In the genomic region with DNA sequence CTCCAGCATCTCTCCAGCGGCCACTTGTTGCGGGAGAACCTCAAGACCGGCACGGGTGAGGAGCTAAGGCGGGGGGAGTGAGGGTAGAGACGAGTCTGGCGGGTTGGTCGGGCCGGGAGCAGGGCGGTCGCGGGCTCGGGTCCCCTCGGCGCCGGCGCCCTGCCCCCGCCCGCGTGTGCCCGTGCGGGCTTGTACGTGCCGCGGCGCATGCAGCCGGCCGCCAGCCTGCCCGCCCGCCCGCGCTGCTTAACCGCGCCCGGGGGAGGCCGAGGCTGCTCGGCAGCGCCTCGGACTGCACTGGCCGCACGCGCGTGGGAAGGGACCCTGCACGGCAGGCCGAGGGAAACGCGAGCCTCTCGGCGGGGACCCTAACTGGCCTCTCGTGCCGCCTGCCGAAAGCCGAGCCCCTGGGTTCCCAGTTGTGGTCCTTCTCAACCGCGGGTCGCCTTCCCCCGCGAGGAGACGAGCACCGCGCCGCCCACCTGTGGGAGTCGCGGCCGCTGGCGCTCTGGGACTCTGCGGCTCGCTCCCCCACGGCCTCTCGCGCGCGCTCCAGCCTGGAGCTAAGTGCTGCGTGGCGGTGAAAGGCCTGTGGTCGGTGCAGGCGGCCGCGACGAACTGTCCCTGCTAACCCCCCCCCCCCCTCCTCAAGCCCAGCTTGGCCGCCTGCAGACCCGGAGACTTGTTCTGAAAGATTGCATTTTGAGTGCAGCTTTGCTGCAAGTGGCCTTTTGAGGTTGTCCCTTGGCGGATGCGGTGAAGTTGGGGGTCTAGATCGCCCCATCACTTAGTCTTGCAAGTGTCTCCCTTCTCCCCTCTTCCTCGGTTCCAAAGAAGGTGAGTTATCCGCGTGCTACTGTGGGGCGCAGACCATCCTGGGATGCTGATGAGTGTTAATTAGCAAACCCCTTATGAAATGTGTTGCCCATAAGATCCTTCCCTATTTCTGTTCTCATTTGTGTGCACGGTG, we compare ENCODE assay signal across 8 mouse cellular contexts. TPM values are rescaled to one million over a fixed set of nuclear protein-coding genes. Genes with fewer than 3 reads are reported as not detected.
A peak's percentile ranks its signal among the peaks of the same experiment; 100 is the strongest.
DNase-seq lines count a peak whose midpoint lies in the region; ATAC-seq and TF ChIP-seq lines count a peak whose summit lies in the region.

No protein-coding gene starts in this region.

- peak overlapping the region; percentile 24; the same call in 1 of the 2 replicates for H3K27ac ChIP-seq in lung, embryonic 14.5 days (ENCODE audit: low read depth)
- H3K27ac ChIP-seq in bone marrow, adult 2 months (ENCODE audit: control insufficient read depth, insufficient read depth, low read depth, low read length, poor library complexity): no peak overlapping the region; the same call in 1 of the 2 replicates
- peak overlapping the region; percentile 39 for H3K27ac ChIP-seq in embryonic facial prominence, embryonic 13.5 days
- H3K27ac ChIP-seq in intestine, embryonic 14.5 days (ENCODE audit: low read depth): peak overlapping the region; percentile 47; the same call in 1 of the 2 replicates
- H3K27ac ChIP-seq in midbrain, embryonic 14.5 days (replicated peaks; ENCODE audit: low read depth, low read length): no peak overlapping the region

- H3K9me3 ChIP-seq in lung, embryonic 14.5 days (ENCODE audit: low read depth, low read length): no peaks in the 10 kb centered on the region
- H3K9me3 ChIP-seq in embryonic facial prominence, embryonic 13.5 days: no peaks in the 10 kb centered on the region
- no peaks in the 10 kb centered on the region for H3K9me3 ChIP-seq in intestine, embryonic 14.5 days (ENCODE audit: control insufficient read depth, low read length)
- H3K9me3 ChIP-seq in midbrain, embryonic 14.5 days (ENCODE audit: control insufficient read depth, low read length): no peaks in the 10 kb centered on the region

- WGBS in lung, embryonic 14.5 days: 1% methylated on average over 77 of the region's 90 CpGs
- WGBS in bone marrow, adult 2 months: 2% methylated on average over 89 of the region's 90 CpGs
- WGBS in embryonic facial prominence, embryonic 13.5 days: under 1% methylated on average over 85 of the region's 90 CpGs
- WGBS in intestine, embryonic 14.5 days: 1% methylated on average over 78 of the region's 90 CpGs
- WGBS in midbrain, embryonic 14.5 days: under 1% methylated on average over 89 of the region's 90 CpGs

- 0 out of 2 replicates have a peak, but pooled peaks cover 6% of the 10 kb centered on the region for H3K27me3 ChIP-seq in lung, embryonic 14.5 days (ENCODE audit: insufficient read depth, low read length)
- no peaks in the 10 kb centered on the region; the same call in 1 of the 2 replicates for H3K27me3 ChIP-seq in embryonic facial prominence, embryonic 13.5 days
- no peaks in the 10 kb centered on the region for H3K27me3 ChIP-seq in intestine, embryonic 14.5 days (replicated peaks; ENCODE audit: control insufficient read depth, insufficient read depth, low read length)
- 0 out of 2 replicates have a peak, but pooled peaks cover 5% of the 10 kb centered on the region for H3K27me3 ChIP-seq in midbrain, embryonic 14.5 days (ENCODE audit: control insufficient read depth, insufficient read depth, low read length)

- peak overlapping the region; percentile 96 for H3K4me2 ChIP-seq in lung, embryonic 14.5 days
- H3K4me2 ChIP-seq in embryonic facial prominence, embryonic 13.5 days: peak overlapping the region; percentile 92
- peak overlapping the region; percentile 96 for H3K4me2 ChIP-seq in intestine, embryonic 14.5 days (ENCODE audit: low read length)
- H3K4me2 ChIP-seq in midbrain, embryonic 14.5 days (ENCODE audit: low read length): peak overlapping the region; percentile 100

- H3K4me3 ChIP-seq in lung, embryonic 14.5 days (ENCODE audit: low read depth, low read length): peak overlapping the region; percentile 73
- peak overlapping the region; percentile 43 for H3K4me3 ChIP-seq in bone marrow, adult 2 months (replicated peaks; ENCODE audit: control insufficient read depth, low read depth, low read length)
- H3K4me3 ChIP-seq in embryonic facial prominence, embryonic 13.5 days: peak overlapping the region; percentile 83
- H3K4me3 ChIP-seq in intestine, embryonic 14.5 days (ENCODE audit: low read depth, low read length): peak overlapping the region; percentile 54
- peak overlapping the region; percentile 67 for H3K4me3 ChIP-seq in midbrain, embryonic 14.5 days (replicated peaks; ENCODE audit: low read depth, low read length)

- H3K36me3 ChIP-seq in lung, embryonic 14.5 days (ENCODE audit: insufficient read depth): no peaks in the 10 kb centered on the region
- H3K36me3 ChIP-seq in embryonic facial prominence, embryonic 13.5 days: no peaks in the 10 kb centered on the region
- no peaks in the 10 kb centered on the region for H3K36me3 ChIP-seq in intestine, embryonic 14.5 days (ENCODE audit: control insufficient read depth, insufficient read depth, low read length)
- H3K36me3 ChIP-seq in midbrain, embryonic 14.5 days (ENCODE audit: control insufficient read depth, insufficient read depth, low read length): no peaks in the 10 kb centered on the region

- no peak for TF ChIP-seq CTCF in lung, embryonic 14.5 days (IDR thresholded peaks at IDR 0.05; ENCODE audit: low read depth)
- no peak for TF ChIP-seq CTCF in bone marrow, adult 2 months (IDR thresholded peaks at IDR 0.05; ENCODE audit: control insufficient read depth, insufficient read depth, low read length)

- peak; percentile 59 for DNase-seq in lung, embryonic 14.5 days
- no peak for DNase-seq in lung, adult 18-20 months
- DNase-seq in intestine, embryonic 14.5 days (ENCODE audit: low spot score): peak; percentile 75
- DNase-seq in midbrain, embryonic 14.5 days: peak; percentile 71
- DNase-seq in natural killer cell, adult 2 months (ENCODE audit: low spot score in 2 of 2): no peak
- no peak for DNase-seq in urinary bladder, postnatal 36 days (ENCODE audit: low spot score in 2 of 2)

- peak overlapping the region; percentile 77 for H3K9ac ChIP-seq in lung, embryonic 14.5 days
- H3K9ac ChIP-seq in embryonic facial prominence, embryonic 13.5 days: peak overlapping the region; percentile 83
- peak overlapping the region; percentile 50 for H3K9ac ChIP-seq in intestine, embryonic 14.5 days (ENCODE audit: low read length)
- H3K9ac ChIP-seq in midbrain, embryonic 14.5 days (replicated peaks; ENCODE audit: low read length): peak overlapping the region; percentile 70

- peak; percentile 78 for ATAC-seq in lung, embryonic 14.5 days (ENCODE audit: insufficient read depth)
- ATAC-seq in embryonic facial prominence, embryonic 13.5 days (ENCODE audit: insufficient number of reproducible peaks, insufficient read depth, low FRiP score, low TSS enrichment, low read depth): peak; percentile 49; the same call in 1 of the 2 replicates
- peak; percentile 73 for ATAC-seq in intestine, embryonic 14.5 days (replicated peaks; ENCODE audit: low FRiP score, low TSS enrichment, low read depth)
- ATAC-seq in midbrain, embryonic 14.5 days (ENCODE audit: low FRiP score, low TSS enrichment): peak; percentile 68

- TF ChIP-seq POLR2A in bone marrow, adult 2 months (IDR thresholded peaks at IDR 0.05; ENCODE audit: borderline replicate concordance, control insufficient read depth, low read depth, low read length): no peak

- H3K4me1 ChIP-seq in lung, embryonic 14.5 days (ENCODE audit: insufficient read depth): 0 out of 2 replicates have a peak, but pooled peaks cover 4% of the 10 kb centered on the region
- no peaks in the 10 kb centered on the region; the same call in 1 of the 2 replicates for H3K4me1 ChIP-seq in bone marrow, adult 2 months (ENCODE audit: control insufficient read depth, insufficient read depth, low read length)
- H3K4me1 ChIP-seq in embryonic facial prominence, embryonic 13.5 days: peaks cover 21% of the 10 kb centered on the region
- no peaks in the 10 kb centered on the region for H3K4me1 ChIP-seq in intestine, embryonic 14.5 days (replicated peaks; ENCODE audit: control insufficient read depth, insufficient read depth, low read length)
- H3K4me1 ChIP-seq in midbrain, embryonic 14.5 days (ENCODE audit: control insufficient read depth, insufficient read depth, low read length): no peaks in the 10 kb centered on the region

RNA-seq across cellular contexts. Expression of a gene that starts 1.1 kb away (rescaled TPM):
- polyA plus RNA-seq in lung, embryonic 14.5 days (2014; fragmentation: Nextera tagmentation; extraction: Ambion mirVana): 5.2 and 5.9 TPM in 2 replicates
- polyA plus RNA-seq in bone marrow, adult 2 months (2011; ENCODE audit: insufficient read depth, insufficient read length, low replicate concordance, missing spikeins): 2.4 TPM in 1 of 2 replicates, not detected in the other
- polyA plus RNA-seq in embryonic facial prominence, embryonic 13.5 days (2015; fragmentation: Nextera tagmentation; extraction: Ambion mirVana): 11.3 and 12.0 TPM in 2 replicates
- polyA plus RNA-seq in intestine, embryonic 14.5 days (2014; fragmentation: Nextera tagmentation; extraction: Ambion mirVana): 9.5 and 11.1 TPM in 2 replicates
- polyA plus RNA-seq in midbrain, embryonic 14.5 days (2014; fragmentation: Nextera tagmentation; extraction: Ambion mirVana): 3.9 and 4.3 TPM in 2 replicates

Comparison
In these comparisons a context has a peak if more than half of its experiments do, and no peak if none do; other contexts are left out.
1. DNase-seq: peak in lung, embryonic 14.5 days (single experiment), intestine, embryonic 14.5 days (single experiment) and midbrain, embryonic 14.5 days (single experiment); none in lung, adult 18-20 months (0 of 2), natural killer cell, adult 2 months (0 of 2) and urinary bladder, postnatal 36 days (0 of 2).
2. H3K27ac ChIP-seq: peak in lung, embryonic 14.5 days (single experiment), embryonic facial prominence, embryonic 13.5 days (single experiment) and intestine, embryonic 14.5 days (single experiment); none in bone marrow, adult 2 months (single experiment) and midbrain, embryonic 14.5 days (single experiment).
3. Peak in every context shown above with its lines, with median percentiles within 50 percentile points of each other: ATAC-seq, H3K4me2 ChIP-seq, H3K4me3 ChIP-seq and H3K9ac ChIP-seq.